Mouse (Mus musculus) olfactory bulb, adult 2 months (tissue): ENCODE measurements at regions not wholly inside any gene's neighbourhood (a gene's known extent, or its start where the extent isn't known, plus 50 kb on each side); places are given as distances from the start of the nearest gene placed in this dataset.

Experiments
- CTCF ChIP-seq: fragments of 200-500 bp; IDR thresholded peaks from 2 replicates; pipeline ENCODE4 v1.5.1; 2012; ENCODE audit warnings: low read depth, mild to moderate bottlenecking, low read length, moderate library complexity; ENCODE audit not compliant: insufficient read depth
- POLR2A ChIP-seq: fragments of 200-500 bp; IDR thresholded peaks from 2 replicates; pipeline ENCODE4 v1.6.1; 2012; ENCODE audit warnings: mild to moderate bottlenecking, low read depth, low read length, moderate library complexity; ENCODE audit not compliant: insufficient read depth

DNA sequence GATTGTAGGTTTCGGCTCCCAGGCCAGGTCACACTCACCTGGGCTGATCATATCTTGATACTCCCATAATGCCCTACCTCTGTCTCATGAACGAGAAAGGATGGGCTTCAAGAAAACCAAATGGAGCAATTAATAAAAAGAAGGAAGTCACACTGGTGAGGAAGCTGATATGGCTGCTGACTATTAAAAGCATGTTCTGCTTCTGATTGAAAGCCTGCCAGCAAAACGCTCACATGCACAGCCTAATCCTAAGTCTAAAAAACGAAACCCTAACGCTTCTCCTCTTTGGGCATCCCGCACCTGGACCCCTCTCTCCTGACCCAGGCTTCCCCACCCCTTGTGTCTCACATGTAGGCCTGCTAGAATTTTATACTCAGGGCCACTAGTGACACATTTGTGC, 230.8 kb upstream of the Klf4 start:
- TF ChIP-seq POLR2A (no peak), CTCF (no peak)
